Mouse (Mus musculus) intestine, embryonic 14.5 days (tissue): Measurements from ENCODE around the gene Grb2. TPM values are rescaled to one million over a fixed set of nuclear protein-coding genes. Genes with fewer than 3 reads are reported as not detected.

Experiments used
- ATAC-seq: fragments of 200-750 bp; cut with Nextera tagmentation; replicated peaks from 2 replicates; pipeline ENCODE4 v1.8.0; 2017; ENCODE audit warnings: low read depth, moderate number of reproducible peaks, moderate TSS enrichment, moderate library complexity; ENCODE audit not compliant: low FRiP score, low TSS enrichment
- DNase-seq: peaks from one replicate; pipeline ENCODE4 v3.0.0-alpha.2; 2018; ENCODE audit warnings: low spot score
- H3K27ac ChIP-seq: fragments of 300-500 bp; sonication (generic); 2 replicates; pipeline ENCODE4 v1.5.1; 2014; ENCODE audit warnings: low read depth, mild to moderate bottlenecking, control low read depth
- H3K27me3 ChIP-seq: fragments of 300-500 bp; sonication (generic); replicated peaks from 2 replicates; pipeline ENCODE4 v1.6.1; 2014; ENCODE audit warnings: low read length, control low read depth; ENCODE audit not compliant: control insufficient read depth, insufficient read depth
- H3K36me3 ChIP-seq: fragments of 300-500 bp; sonication (generic); 2 replicates; pipeline ENCODE4 v1.6.1; 2014; ENCODE audit warnings: low read length, control low read depth; ENCODE audit not compliant: control insufficient read depth, insufficient read depth
- H3K4me1 ChIP-seq: fragments of 300-500 bp; sonication (generic); replicated peaks from 2 replicates; pipeline ENCODE4 v1.6.1; 2014; ENCODE audit warnings: low read length, control low read depth, mixed read lengths; ENCODE audit not compliant: control insufficient read depth, insufficient read depth
- H3K4me2 ChIP-seq: fragments of 300-500 bp; sonication (generic); 2 replicates; pipeline ENCODE4 v1.6.1; 2014; ENCODE audit warnings: low read length
- H3K4me3 ChIP-seq: fragments of 300-500 bp; sonication (generic); 2 replicates; pipeline ENCODE4 v1.5.1; 2014; ENCODE audit warnings: low read depth, low read length, control low read depth, mixed read lengths
- H3K9ac ChIP-seq: fragments of 300-500 bp; sonication (generic); 2 replicates; pipeline ENCODE4 v1.6.1; 2014; ENCODE audit warnings: mild to moderate bottlenecking, low read length
- H3K9me3 ChIP-seq: fragments of 300-500 bp; sonication (generic); 2 replicates; pipeline ENCODE4 v1.6.1; 2016; ENCODE audit warnings: low read length, control low read depth; ENCODE audit not compliant: control insufficient read depth
- WGBS: fragments of 180-500 bp; shearing (Covaris S2); extraction: QIAGEN DNeasy Blood & Tissue Kit; methylation state at CpG from one replicate; pipeline ENCODE4 v1.1.7; 2014; 5-methylcytosine and 5-hydroxymethylcytosine counted together
- polyA plus RNA-seq: library from polyadenylated mRNA; unstranded; fragments of >200 nt; fragmentation: Nextera tagmentation; extraction: Ambion mirVana; gene quantifications from 2 replicates; pipeline ENCODE4 v1.2.1, GENCODE M21; 2014

Grb2 gene
- polyA plus RNA-seq, 1 experiment from 2014 or later, result 52.3 TPM

DNA sequence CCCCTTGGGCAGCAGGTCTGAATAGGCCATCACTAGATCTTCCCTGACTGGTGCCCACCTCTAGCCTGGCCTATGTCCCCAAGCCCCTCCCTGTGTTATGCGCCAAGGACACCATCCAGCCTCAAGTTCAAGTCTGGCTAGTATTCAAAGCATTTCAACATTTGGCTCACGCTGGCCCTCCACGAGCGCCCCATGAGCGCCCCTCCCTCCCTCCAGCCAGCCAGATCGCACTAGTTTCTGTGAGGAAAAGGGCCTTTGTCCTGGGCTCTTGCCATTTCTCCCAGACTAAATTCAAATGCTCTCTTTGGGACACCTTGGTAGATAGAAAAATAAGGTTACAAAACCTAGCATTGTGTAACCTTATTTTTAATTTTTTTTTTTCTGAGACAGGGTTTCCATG is 92.5 kb downstream of the Grb2 start:
- Histone ChIP-seq H3K9ac (no peak overlapping the region), H3K4me2 (no peak overlapping the region), H3K36me3 (peaks cover 35% of the 10 kb centered on the region), H3K4me1 (peaks cover 17% of the 10 kb centered on the region), H3K9me3 (no peaks in the 10 kb centered on the region), H3K27ac (no peak overlapping the region; the same call in 1 of the 2 replicates), H3K27me3 (no peaks in the 10 kb centered on the region), H3K4me3 (no peak overlapping the region)
- 92% methylated on average over 6 of the region's 6 CpGs for WGBS
- ATAC-seq, result no peak
- DNase-seq, result no peak

DNA sequence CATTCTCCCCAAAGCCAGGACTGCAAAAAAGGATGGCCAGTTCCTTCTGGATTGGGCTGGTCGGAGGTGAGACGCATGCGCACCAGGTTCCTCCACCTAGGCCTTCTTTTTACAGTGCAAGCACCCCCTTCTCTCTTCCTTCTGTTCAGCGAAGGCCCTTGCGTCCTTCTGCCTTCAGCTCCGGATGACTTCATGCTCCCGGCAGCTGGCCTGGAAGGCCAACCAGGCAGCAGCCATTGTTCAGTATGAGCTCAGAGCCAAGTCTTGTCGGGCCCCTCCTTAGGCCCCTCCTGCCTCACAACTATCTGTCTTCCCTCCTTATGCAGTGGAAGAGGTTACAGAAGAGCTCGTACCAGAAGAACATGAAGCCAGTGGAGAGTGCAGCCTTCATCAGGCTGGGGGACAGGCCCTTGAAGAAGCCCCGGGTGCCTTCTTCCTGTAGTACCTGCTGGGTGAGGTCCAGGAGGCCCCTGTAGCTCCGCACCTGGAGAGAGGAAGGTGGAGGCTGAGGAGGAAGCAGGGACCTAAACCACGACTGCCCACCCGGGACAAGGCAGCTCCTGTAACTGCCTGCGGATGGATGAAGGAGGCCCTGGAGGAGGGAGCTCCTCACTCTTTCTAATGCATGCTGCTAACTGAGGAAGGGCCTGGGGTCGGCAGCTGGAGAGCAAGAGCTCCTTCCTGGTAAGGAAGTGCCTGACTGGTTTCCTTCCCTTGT is 93.1 kb downstream of the Grb2 start:
- Histone ChIP-seq H3K27ac (peak overlapping the region; percentile 27; the same call in 1 of the 2 replicates), H3K9me3 (no peaks in the 10 kb centered on the region), H3K27me3 (no peaks in the 10 kb centered on the region), H3K4me1 (peaks cover 17% of the 10 kb centered on the region), H3K4me2 (no peak overlapping the region), H3K9ac (no peak overlapping the region), H3K4me3 (no peak overlapping the region), H3K36me3 (peaks cover 29% of the 10 kb centered on the region)
- ATAC-seq, result no peak
- no peak for DNase-seq
- WGBS, result 75% methylated on average over 15 of the region's 15 CpGs

DNA sequence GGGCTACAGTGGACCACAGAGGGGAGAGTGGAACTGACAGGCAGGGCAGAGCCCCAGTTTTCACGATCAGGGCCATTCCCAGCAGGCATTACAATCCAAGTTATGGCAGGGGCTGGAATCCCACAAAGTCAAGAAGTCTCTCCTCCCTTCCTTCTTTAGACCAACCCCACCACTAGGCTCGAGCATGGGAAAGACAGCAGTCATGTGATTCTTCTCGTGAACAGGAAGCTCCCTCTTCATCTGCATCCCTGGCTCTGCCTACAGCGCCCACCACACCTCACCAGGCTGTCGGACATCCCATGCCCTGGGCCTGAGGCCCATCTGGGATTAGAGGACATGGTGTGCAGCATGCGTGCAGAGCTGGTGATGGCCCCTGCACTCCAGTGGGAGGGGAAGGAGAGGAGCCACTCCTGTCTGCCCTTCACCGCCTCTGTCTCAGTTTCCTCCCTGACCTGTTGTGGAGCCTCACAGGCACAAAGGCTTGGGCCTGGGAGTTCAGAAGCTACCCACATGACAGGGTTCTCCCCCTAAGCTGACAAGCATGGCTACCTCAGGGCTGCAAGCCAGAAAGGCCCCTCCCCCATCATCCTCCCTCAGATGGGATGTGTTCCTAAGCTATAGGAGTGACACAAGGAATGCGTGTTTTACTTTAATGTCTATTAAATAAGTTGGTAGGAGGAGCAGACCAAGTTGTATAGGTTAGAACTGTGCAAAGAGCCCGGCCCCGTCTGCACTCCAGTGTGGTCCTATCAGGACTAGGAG is 93.9 kb downstream of the Grb2 start:
- peaks cover 28% of the 10 kb centered on the region for H3K36me3 ChIP-seq
- peaks cover 17% of the 10 kb centered on the region for H3K4me1 ChIP-seq
- no peak for ATAC-seq
- 81% methylated on average over 10 of the region's 10 CpGs for WGBS
- no peaks in the 10 kb centered on the region for H3K9me3 ChIP-seq
- H3K27ac ChIP-seq, result peak overlapping the region; percentile 27; the same call in 1 of the 2 replicates
- no peak overlapping the region for H3K4me3 ChIP-seq
- H3K4me2 ChIP-seq, result no peak overlapping the region
- no peaks in the 10 kb centered on the region for H3K27me3 ChIP-seq
- no peak overlapping the region for H3K9ac ChIP-seq
- DNase-seq, result no peak

DNA sequence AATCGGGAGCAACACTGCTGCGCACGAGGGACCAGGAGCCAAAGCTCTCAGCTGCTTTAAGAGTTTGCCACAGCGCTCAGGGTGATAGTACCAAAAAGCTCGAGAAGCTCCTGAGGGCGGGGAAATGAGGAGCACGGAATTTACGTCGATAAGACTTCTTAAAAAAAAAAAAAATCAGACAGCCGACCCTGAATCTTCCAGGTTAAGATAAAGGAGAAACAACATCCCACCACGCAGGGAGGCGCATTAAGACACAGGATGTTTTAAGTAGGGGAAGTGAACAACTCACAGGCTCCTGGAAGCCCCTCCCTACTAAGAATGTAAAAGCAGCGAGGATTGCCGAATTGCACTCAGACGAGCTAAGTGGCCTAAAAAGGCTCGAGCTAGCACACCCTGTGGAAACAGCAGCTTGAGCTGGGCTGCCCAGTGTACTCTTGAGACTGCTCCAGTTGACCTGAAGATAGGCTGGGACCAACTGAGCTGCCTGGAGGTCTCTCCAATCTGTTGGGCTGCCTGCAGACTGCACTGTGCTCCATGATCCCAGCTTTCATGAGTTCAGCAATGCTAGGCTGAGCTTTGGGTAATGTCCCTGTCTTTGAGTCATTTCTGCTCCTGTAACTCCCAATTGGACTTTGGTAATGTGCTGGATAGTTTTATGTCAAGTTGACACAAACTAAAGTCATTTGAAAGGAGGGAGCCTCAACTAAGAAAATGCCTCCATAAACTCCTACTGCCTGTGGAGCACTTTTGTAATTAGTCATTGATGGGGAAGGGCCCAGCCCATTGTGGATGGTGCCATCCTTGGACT is 95.1 kb downstream of the Grb2 start:
- DNase-seq (peak; percentile 67), ATAC-seq (peak; percentile 14; the same call in 1 of the 2 replicates)
- peaks cover 17% of the 10 kb centered on the region for H3K4me1 ChIP-seq
- H3K9me3 ChIP-seq, result no peaks in the 10 kb centered on the region
- no peaks in the 10 kb centered on the region for H3K27me3 ChIP-seq
- peak overlapping the region; percentile 67 for H3K4me3 ChIP-seq
- peaks cover 33% of the 10 kb centered on the region for H3K36me3 ChIP-seq
- 1% methylated on average over 16 of the region's 16 CpGs for WGBS
- H3K27ac ChIP-seq, result peak overlapping the region; percentile 76
- H3K9ac ChIP-seq, result peak overlapping the region; percentile 73
- H3K4me2 ChIP-seq, result peak overlapping the region; percentile 71

DNA sequence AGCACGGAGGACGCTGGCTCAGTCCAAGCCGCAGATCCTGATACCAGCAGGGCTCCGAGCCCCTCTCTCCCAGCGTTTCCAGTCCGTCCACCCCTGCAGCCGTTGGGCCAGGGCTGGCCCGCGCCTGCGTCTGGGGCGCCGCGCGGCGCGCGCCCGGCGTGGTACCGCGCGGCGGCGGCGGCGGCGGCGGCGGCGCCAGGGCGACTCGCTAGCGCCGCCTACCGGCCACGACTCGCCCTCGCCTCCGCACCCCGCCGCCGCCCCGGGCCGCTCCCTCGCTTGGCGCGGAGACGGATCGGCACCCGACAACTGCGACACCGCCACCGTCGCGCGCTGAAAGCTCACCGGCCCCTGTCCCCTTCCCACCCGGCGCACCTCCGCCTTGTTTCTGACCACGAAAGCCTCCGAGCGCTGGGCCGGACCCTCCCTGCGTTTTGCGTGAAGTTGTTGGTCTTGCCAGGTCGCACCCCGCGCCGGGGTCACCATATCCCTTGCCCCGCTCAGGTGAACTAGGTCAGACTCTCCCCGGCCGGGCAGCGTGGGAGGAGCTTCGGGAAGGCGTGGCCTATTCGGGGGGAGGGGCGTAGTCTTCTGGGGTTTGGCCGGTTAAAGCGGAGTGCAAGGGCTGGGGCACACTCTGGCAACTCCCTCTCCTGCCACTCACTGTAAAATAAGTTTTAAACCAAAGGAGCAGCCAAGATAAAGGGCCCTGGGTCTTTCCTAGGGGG is 95.8 kb downstream of the Grb2 start, which contains the start of gene Mif4gd:
Mif4gd (minus strand) TSS at position 560 of the 728 bp plus-strand sequence.
- under 1% methylated on average over 72 of the region's 80 CpGs for WGBS
- peaks cover 39% of the 10 kb centered on the region for H3K36me3 ChIP-seq

DNA sequence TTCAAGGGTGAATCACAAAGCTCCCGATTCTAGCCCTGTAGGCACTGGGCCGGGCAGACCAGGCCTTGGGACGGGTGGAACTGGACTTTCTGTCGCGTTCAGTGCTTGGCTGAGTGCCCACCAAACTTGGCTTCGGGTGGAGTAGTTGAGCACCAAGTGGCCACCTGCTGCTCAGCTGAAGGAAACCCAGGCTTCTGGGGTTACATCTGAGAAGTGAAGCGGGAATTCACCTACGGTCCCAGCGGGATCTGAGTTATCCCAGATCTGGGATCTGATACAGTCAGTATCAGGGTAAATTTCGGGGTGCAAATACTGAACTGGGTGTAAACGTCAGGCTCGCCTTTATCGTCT is 96.4 kb downstream of the Grb2 start:
- ATAC-seq, result peak; percentile 20; the same call in 1 of the 2 replicates
- peaks cover 44% of the 10 kb centered on the region for H3K36me3 ChIP-seq

More for the DNA sequence above, 95.8 kb downstream of the Grb2 start, which contains the start of gene Mif4gd:
- peak; percentile 97 for DNase-seq
- peak; percentile 85 for ATAC-seq
- Histone ChIP-seq H3K9me3 (no peaks in the 10 kb centered on the region), H3K4me3 (peak within 1 kb of the TSS; percentile 67), H3K4me1 (peaks cover 17% of the 10 kb centered on the region), H3K27ac (peak within 1 kb of the TSS; percentile 76), H3K27me3 (no peaks in the 10 kb centered on the region), H3K4me2 (peak within 1 kb of the TSS; percentile 71), H3K9ac (peak within 1 kb of the TSS; percentile 73)

DNA sequence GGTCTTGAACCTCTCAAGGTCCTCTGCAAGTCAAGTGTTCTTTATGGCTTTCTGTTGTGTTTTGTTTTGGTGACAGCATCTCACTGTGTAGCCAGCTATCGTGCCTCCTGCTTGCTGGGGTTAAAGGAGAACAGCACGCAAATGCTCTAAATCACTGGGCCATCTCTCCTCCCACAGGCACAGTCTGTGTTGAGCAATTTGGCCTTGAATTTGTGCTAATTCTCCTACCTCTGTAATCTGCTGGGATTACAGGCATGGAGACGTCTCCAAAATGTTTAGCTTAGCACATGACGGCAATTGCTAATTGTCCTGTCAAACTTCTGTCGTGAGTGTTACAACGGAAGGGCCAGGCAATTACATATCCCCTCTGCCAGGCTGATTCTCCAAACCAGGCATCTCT is 97.2 kb downstream of the Grb2 start:
- Histone ChIP-seq H3K9ac (no peak overlapping the region), H3K9me3 (no peaks in the 10 kb centered on the region), H3K27ac (no peak overlapping the region), H3K4me3 (0 out of 2 replicates have a peak overlapping the region, but pooled peaks have one; percentile 67), H3K36me3 (peaks cover 52% of the 10 kb centered on the region), H3K27me3 (no peaks in the 10 kb centered on the region), H3K4me2 (no peak overlapping the region), H3K4me1 (peaks cover 17% of the 10 kb centered on the region)
- no peak for DNase-seq
- ATAC-seq, result no peak
- 61% methylated on average over 6 of the region's 6 CpGs for WGBS

More for the DNA sequence above, 96.4 kb downstream of the Grb2 start:
- DNase-seq, result peak; percentile 84
- H3K4me1 ChIP-seq, result peaks cover 17% of the 10 kb centered on the region
- WGBS, result 2% methylated on average over 13 of the region's 13 CpGs
- peak overlapping the region; percentile 71 for H3K4me2 ChIP-seq
- no peaks in the 10 kb centered on the region for H3K9me3 ChIP-seq
- H3K9ac ChIP-seq, result peak overlapping the region; percentile 73
- peak overlapping the region; percentile 67 for H3K4me3 ChIP-seq
- H3K27ac ChIP-seq, result peak overlapping the region; percentile 76
- no peaks in the 10 kb centered on the region for H3K27me3 ChIP-seq

DNA sequence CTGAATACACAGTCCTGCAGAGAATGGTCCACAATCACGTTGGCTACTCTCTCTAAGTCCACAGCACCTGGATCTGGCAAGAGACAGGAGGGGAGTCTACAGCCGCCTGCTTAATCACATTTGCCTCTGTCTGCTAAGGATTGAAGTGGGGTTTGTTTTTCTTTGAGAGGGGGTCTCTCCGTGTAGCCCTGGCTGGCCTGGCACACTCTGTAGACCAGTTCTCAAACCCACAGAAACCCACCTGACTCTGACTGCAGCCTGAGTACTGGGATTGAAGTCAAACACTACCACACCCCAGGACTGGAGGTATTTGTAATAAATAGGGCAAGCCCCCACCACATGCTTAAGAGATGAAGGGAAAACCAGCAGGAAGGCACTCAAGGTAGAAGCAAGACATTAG is 98.8 kb downstream of the Grb2 start:
- peaks cover 23% of the 10 kb centered on the region for H3K4me1 ChIP-seq
- no peak overlapping the region for H3K27ac ChIP-seq
- no peak overlapping the region for H3K4me2 ChIP-seq
- H3K36me3 ChIP-seq, result peaks cover 51% of the 10 kb centered on the region
- H3K9me3 ChIP-seq, result no peaks in the 10 kb centered on the region
- H3K9ac ChIP-seq, result no peak overlapping the region
- ATAC-seq, result no peak
- no peak for DNase-seq
- H3K27me3 ChIP-seq, result no peaks in the 10 kb centered on the region
- 78% methylated on average over 3 of the region's 3 CpGs for WGBS
- no peak overlapping the region for H3K4me3 ChIP-seq
